Mouse (Mus musculus): Measurements from ENCODE around the gene 5330417H12Rik. TPM values are rescaled to one million over a fixed set of nuclear protein-coding genes. Genes with fewer than 3 reads are reported as not detected.

Gene 5330417H12Rik
- not detected in 2 replicates for polyA plus RNA-seq (2016; fragmentation: Nextera tagmentation; extraction: Ambion mirVana)

DNA sequence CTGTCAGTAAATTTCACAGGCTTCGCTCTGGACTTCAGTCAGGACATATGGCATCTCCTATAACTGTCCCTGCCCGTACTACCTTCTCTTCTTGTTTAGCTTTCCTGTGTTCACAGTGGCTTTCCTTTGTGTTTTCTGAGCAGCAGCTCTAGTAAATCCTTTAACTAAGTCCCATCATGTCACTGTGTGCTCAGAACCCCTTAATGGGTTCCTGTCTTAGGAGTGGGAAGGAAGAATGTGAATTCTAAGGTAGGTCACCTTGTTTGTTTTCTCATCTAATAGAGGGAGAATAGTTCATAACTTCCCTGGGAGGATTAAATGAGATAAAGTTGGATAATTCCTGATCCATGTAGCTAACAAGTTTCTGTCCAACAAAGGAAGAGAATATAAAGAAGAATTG is at the start of gene 5330417H12Rik:
Gene 5330417H12Rik, minus strand, starts transcription at position 101 of the 400 bp plus-strand sequence.
- Histone ChIP-seq H3K27ac (no peak within 1 kb of the TSS), H3K4me3 (no peak within 1 kb of the TSS), H3K9me3 (no peaks in the 10 kb centered on the region), H3K36me3 (no peaks in the 10 kb centered on the region), H3K27me3 (ENCODE audit: insufficient read depth, poor library complexity, severe bottlenecking) (no peaks in the 10 kb centered on the region), H3K4me1 (replicated peaks) (0 out of 2 replicates have a peak, but pooled peaks cover 2% of the 10 kb centered on the region)
- WGBS, result 81% methylated on average over 2 of the region's 2 CpGs
- no peak for DNase-seq (ENCODE audit: low spot score)

- peaks cover 38% of the 10 kb centered on the region for H3K4me1 ChIP-seq (replicated peaks)
- peaks cover 21% of the 10 kb centered on the region for H3K27me3 ChIP-seq (ENCODE audit: insufficient read depth, poor library complexity, severe bottlenecking)
- no peaks in the 10 kb centered on the region for H3K9me3 ChIP-seq
- H3K36me3 ChIP-seq, result no peaks in the 10 kb centered on the region
- no peak for DNase-seq (ENCODE audit: low spot score)
- H3K27ac ChIP-seq, result no peak overlapping the region
- 88% methylated on average over 5 of the region's 5 CpGs for WGBS
- no peak overlapping the region for H3K4me3 ChIP-seq
These were observed 43.6 kb upstream of the 5330417H12Rik start for GRCm38 (mm10) chr7:107668514-107668913.

DNA sequence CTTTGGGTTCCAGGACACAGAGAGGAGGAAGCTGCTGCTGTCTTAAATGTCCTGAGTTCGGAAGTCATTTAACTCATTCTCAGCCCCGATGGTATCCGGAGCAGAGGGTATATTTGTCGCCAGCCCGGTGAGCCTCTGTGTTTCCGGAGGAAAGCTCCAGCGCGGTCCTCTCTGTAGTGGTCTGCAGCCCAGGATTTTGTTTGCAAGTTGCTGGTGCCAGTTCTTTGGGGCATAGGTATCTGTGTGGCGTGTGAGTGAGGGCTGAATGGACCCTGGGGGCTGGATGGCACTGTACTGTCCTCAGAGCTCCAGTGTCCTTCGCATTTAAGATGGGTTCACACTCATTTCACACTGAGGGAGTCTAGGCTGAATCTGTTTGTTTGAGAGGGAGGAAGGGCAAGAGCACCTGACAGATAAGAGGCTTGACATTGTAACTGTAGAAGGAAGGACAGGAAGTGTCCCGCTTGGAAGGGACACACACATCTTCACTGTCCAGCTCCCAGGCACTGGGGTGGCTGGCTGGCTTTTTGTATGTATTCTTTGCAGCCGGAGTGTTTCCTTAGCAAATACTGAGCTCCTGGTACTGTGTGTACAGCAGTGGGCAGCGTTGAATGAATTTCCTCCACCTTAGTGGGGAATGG is 41.4 kb upstream of the 5330417H12Rik start:
- peak overlapping the region; percentile 46 for H3K4me3 ChIP-seq
- H3K4me1 ChIP-seq (replicated peaks), result peaks cover 60% of the 10 kb centered on the region
- H3K27me3 ChIP-seq (ENCODE audit: insufficient read depth, poor library complexity, severe bottlenecking), result peaks cover 27% of the 10 kb centered on the region
- peak overlapping the region; percentile 90 for H3K27ac ChIP-seq
- peak; percentile 33 for DNase-seq (ENCODE audit: low spot score)
- no peaks in the 10 kb centered on the region for H3K9me3 ChIP-seq
- 49% methylated on average over 13 of the region's 13 CpGs for WGBS
- no peaks in the 10 kb centered on the region for H3K36me3 ChIP-seq

DNA sequence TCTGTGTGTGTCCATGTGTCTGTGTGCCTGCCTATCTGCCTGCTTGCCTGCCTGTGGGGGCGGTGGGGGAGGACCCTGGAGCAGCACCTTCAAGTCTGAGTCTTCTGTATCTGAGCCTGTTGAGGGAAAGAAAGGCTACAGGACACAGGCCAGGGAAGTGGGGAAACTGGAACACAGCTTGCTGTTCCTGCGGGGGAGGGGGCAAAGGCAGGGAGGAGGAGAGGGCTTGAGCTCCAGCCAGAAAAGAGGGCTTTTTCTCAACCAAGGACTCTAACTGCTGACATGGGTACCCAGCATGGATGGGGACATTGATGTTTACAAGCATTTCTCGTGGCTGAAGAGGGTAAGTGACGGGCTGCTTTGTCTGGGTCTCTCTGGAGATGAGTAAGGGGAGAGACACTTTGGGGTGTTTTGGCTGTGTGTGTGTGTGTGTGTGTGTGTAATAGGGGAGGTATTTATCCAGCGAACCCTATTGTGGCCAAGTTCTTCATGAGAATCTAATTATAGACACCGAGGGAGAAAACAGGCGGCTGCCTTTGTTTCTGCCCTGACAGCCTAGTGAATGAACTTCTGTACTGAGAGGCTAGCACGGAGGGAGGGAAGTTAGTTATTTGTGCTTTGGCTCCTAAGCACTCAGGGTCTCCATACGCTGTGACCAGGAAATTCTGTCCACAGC is 40.8 kb upstream of the 5330417H12Rik start:
- H3K27ac ChIP-seq, result peak overlapping the region; percentile 90
- H3K4me3 ChIP-seq, result peak overlapping the region; percentile 46
- peaks cover 66% of the 10 kb centered on the region for H3K4me1 ChIP-seq (replicated peaks)
- peaks cover 27% of the 10 kb centered on the region for H3K27me3 ChIP-seq (ENCODE audit: insufficient read depth, poor library complexity, severe bottlenecking)
- peak; percentile 54 for DNase-seq (ENCODE audit: low spot score)
- no peaks in the 10 kb centered on the region for H3K36me3 ChIP-seq
- WGBS, result 11% methylated on average over 9 of the region's 9 CpGs
- no peaks in the 10 kb centered on the region for H3K9me3 ChIP-seq

DNA sequence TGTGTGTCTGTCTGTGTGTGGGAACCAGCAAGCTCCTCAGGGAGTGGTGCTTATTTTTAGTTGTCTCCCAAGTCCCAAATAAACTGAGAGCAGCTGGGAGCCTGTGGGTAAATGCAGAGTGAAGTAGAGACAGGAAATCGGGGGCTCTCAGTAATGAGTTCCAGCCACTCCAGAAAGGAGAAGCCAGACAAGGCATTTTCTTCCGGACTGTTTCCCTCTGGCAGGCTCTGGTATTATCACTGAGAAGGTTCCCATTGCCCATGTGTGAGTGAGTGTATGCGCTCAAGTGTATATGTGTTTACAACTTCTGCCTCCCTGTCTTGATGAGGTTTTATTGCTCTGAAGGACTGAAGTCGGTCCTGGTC is 40.2 kb upstream of the 5330417H12Rik start:
- Histone ChIP-seq H3K4me3 (peak overlapping the region; percentile 46), H3K9me3 (no peaks in the 10 kb centered on the region), H3K27me3 (ENCODE audit: insufficient read depth, poor library complexity, severe bottlenecking) (peaks cover 27% of the 10 kb centered on the region), H3K4me1 (replicated peaks) (peaks cover 71% of the 10 kb centered on the region), H3K27ac (peak overlapping the region; percentile 90), H3K36me3 (no peaks in the 10 kb centered on the region)
- 46% methylated on average over 4 of the region's 4 CpGs for WGBS
- DNase-seq (ENCODE audit: low spot score), result no peak

DNA sequence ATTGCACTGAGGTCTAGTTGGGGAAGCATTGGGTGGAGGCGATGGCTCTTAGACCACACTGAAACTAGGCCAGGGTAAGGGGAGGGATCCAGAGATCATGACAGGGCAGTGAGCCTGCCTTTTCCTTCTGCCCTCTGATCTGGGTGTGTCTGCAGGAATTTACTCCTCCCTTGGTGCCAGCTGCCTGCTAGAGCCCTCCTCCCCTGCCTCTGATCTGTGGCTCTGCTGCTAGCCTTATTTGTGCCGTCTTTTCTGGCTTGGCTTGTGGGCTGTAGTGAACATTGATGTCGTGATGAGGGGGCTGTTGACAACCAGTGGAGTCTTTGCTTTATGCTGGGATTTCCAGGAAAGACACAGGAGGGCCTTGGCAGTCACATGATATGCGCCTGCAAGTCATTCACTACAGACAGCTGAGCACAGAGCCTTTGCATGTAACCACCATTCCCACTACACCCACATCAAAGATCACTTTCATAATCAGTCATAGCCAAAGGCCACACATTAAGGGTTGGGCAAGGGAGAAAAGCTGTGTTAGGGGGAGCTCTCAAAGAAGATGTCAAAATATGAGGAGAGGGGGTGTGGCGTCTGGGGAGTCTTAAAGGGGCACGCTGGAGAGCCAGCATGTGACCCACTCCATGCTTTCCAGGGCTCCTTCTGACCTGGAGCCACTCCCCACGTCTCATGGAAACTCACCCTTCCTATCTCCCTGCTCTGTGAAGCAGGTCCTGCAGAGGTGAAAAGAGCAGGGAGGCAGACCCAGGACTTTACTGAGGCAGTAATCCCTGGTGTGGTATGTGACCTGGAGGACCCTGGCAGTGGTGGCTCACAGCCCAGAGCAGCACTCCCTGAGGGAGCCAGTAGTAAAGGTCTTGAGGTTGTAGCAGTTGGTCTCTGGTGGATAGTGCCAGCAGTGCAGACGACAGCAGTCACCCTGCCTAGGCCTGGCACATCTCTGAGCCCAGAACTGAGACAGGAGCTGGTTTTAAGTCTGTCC is 39.4 kb upstream of the 5330417H12Rik start:
- WGBS, result 42% methylated on average over 8 of the region's 8 CpGs
- Histone ChIP-seq H3K27me3 (ENCODE audit: insufficient read depth, poor library complexity, severe bottlenecking) (peaks cover 27% of the 10 kb centered on the region), H3K27ac (peak overlapping the region; percentile 90), H3K4me3 (0 out of 2 replicates have a peak overlapping the region, but pooled peaks have one; percentile 6), H3K9me3 (no peaks in the 10 kb centered on the region), H3K4me1 (replicated peaks) (peaks cover 74% of the 10 kb centered on the region), H3K36me3 (no peaks in the 10 kb centered on the region)
- DNase-seq (ENCODE audit: low spot score), result peak; percentile 20

- peaks cover 27% of the 10 kb centered on the region for H3K27me3 ChIP-seq (ENCODE audit: insufficient read depth, poor library complexity, severe bottlenecking)
- H3K36me3 ChIP-seq, result no peaks in the 10 kb centered on the region
- no peak for DNase-seq (ENCODE audit: low spot score)
- H3K9me3 ChIP-seq, result no peaks in the 10 kb centered on the region
- peaks cover 74% of the 10 kb centered on the region for H3K4me1 ChIP-seq (replicated peaks)
- WGBS, result 88% methylated on average over 6 of the region's 6 CpGs
- H3K27ac ChIP-seq, result peak overlapping the region; percentile 6; the same call in 1 of the 2 replicates
- H3K4me3 ChIP-seq, result no peak overlapping the region
These were observed 38.7 kb upstream of the 5330417H12Rik start for GRCm38 (mm10) chr7:107663621-107664020.

DNA sequence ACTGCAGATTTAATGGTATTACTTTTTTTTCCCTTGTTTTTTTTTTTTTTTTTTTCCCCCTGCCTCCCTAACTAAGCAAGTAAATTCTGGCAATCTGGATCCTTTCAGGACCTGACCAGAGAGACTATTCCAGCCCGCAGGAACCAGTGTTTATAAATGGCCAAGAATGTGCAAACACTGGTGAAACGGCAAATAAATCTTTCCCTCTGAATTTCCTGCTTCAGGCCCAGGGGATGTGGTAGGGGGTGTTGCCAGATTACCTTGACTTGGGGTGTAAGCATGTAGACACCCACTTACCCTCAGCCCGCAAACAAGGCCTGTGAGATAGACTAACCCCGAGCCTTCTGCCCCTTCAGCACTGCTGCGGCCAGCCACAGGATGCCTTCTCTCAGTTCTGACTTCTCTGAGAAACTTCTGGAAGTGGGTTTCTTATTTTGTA is 36.9 kb upstream of the 5330417H12Rik start:
- Histone ChIP-seq H3K36me3 (no peaks in the 10 kb centered on the region), H3K9me3 (no peaks in the 10 kb centered on the region), H3K27ac (peak overlapping the region; percentile 79), H3K27me3 (ENCODE audit: insufficient read depth, poor library complexity, severe bottlenecking) (peaks cover 25% of the 10 kb centered on the region), H3K4me1 (replicated peaks) (peaks cover 69% of the 10 kb centered on the region), H3K4me3 (no peak overlapping the region)
- WGBS, result 56% methylated on average over 5 of the region's 5 CpGs
- peak; percentile 15 for DNase-seq (ENCODE audit: low spot score)

- Histone ChIP-seq H3K4me3 (no peak overlapping the region), H3K4me1 (replicated peaks) (peaks cover 63% of the 10 kb centered on the region), H3K36me3 (no peaks in the 10 kb centered on the region), H3K27me3 (ENCODE audit: insufficient read depth, poor library complexity, severe bottlenecking) (peaks cover 25% of the 10 kb centered on the region), H3K9me3 (no peaks in the 10 kb centered on the region), H3K27ac (peak overlapping the region; percentile 79)
- 8% methylated on average over 8 of the region's 8 CpGs for WGBS
- DNase-seq (ENCODE audit: low spot score), result peak; percentile 84
These were observed 36.4 kb upstream of the 5330417H12Rik start for GRCm38 (mm10) chr7:107661189-107661842.

- peaks cover 18% of the 10 kb centered on the region for H3K27me3 ChIP-seq (ENCODE audit: insufficient read depth, poor library complexity, severe bottlenecking)
- peaks cover 44% of the 10 kb centered on the region for H3K4me1 ChIP-seq (replicated peaks)
- no peaks in the 10 kb centered on the region for H3K9me3 ChIP-seq
- WGBS, result 92% methylated on average over 8 of the region's 8 CpGs
- no peaks in the 10 kb centered on the region for H3K36me3 ChIP-seq
- no peak overlapping the region for H3K4me3 ChIP-seq
- no peak for DNase-seq (ENCODE audit: low spot score)
- 0 out of 2 replicates have a peak overlapping the region, but pooled peaks have one; percentile 30 for H3K27ac ChIP-seq
These were observed 34.4 kb upstream of the 5330417H12Rik start for GRCm38 (mm10) chr7:107659186-107659918.

DNA sequence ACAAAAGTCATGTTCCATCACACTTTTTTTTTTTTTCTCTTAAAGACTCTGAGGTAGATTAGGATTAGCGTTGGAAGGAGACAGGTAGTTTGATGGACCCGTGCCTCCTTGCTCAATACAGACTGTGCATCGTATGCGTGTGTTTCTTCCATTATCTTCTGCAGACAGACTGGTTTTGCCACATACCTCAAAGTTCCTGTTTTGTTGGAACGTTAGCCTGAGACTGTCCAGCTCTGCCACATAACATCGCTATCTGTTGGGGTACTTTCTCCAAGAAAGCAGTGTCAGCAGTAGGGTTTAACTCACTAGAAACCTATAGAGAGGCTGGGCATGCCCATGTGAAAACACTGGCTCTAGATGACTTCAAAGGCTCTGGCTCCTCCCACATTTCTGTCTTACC is 31.5 kb upstream of the 5330417H12Rik start:
- 91% methylated on average over 6 of the region's 6 CpGs for WGBS
- Histone ChIP-seq H3K36me3 (no peaks in the 10 kb centered on the region), H3K27me3 (ENCODE audit: insufficient read depth, poor library complexity, severe bottlenecking) (peaks cover 4% of the 10 kb centered on the region; the same call in 1 of the 2 replicates), H3K27ac (no peak overlapping the region), H3K9me3 (no peaks in the 10 kb centered on the region), H3K4me1 (replicated peaks) (peaks cover 15% of the 10 kb centered on the region), H3K4me3 (no peak overlapping the region)
- no peak for DNase-seq (ENCODE audit: low spot score)
